Mouse (Mus musculus) cerebellum, adult 9-10 months (tissue): ENCODE data around the gene Slc31a1.
A peak's percentile ranks its signal among the peaks of the same experiment; 100 is the strongest.

ENCODE experiments used
- DNase-seq: peaks from one replicate; pipeline ENCODE4 v3.0.0; 2022

Gene Slc31a1

GRCm38 (mm10) chr4:62360088-62360804 lies at the start of gene Slc31a1, which contains the start of gene Fkbp15:
TSS of gene Slc31a1 (plus strand) at chr4:62360727.
TSS of gene Fkbp15 (minus strand) at chr4:62360548.
- DNase-seq, result peak; percentile 96

GRCm38 (mm10) chr4:62312821-62313220 lies 47.7 kb upstream of the Slc31a1 start:
- DNase-seq, result no peak

DNA sequence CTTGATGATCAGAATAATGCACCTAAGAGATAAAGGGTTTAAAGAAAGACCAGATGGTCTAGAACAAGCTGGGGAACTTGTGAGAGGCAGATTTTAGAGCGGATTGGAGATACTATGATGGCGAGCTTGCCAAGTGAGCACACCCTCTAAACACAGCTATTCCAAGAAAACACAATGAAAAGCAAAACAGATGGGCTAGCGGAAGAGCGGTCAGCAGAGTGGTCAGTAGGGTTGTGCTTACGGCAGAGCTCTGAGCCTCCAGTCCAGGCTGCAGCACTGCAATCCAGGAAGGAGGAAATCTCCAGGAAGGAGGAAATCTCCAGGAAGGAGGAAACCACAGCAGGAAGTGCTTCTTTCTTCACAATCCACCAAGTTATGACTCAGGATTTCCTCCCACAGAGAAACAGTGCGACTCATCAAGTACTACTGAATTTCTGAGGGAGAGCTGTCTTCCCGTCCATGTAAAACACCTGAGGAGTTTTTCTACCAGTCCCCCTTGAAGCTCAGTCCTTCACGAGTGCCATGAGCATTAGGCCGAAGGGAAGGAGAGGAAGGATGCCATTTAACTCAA lies 46.8 kb upstream of the Slc31a1 start:
- no peak for DNase-seq

DNA sequence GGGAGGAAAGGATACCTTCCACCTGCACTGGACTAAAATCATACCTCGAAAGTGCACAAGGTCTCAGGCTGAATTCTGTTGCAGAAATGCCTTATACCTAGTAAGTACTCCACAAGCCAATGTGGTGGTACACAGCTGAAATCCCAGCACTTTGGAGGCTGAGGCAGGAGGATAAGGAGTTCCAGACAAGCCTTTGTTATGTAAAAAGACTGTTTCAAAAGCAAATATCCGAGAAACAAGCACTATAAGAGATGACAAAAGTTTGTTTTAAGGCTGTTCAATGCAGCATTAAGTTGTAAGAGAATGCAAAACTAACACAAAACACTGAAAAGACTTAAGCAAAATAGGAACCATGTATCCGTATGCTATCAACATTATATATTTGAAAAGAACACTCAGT lies 46.0 kb upstream of the Slc31a1 start:
- no peak for DNase-seq

GRCm38 (mm10) chr4:62316456-62316855 lies 44.1 kb upstream of the Slc31a1 start:
- no peak for DNase-seq

- no peak for DNase-seq
These were observed 42.2 kb upstream of the Slc31a1 start for GRCm38 (mm10) chr4:62318294-62318693.

- no peak for DNase-seq
These were observed 37.8 kb upstream of the Slc31a1 start for GRCm38 (mm10) chr4:62322684-62323083.

DNA sequence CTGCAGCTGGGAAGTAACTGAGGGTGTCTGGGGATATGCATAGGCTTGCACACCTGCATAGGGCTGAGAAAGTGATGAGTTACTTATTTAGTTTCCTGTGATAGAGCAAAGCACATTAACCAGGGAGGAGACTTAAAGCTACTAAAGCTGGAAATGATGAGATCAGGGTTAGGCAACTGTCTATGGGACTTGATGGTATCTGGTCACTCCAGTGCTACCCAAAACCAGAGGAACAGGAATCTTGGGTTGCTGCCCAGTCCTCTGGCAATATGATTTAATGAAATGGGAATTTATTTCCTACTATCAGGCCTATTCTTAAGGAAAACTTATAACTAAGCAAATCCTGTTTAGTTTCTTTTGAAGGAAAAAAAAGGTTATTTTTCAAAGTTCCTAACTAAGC lies 34.4 kb upstream of the Slc31a1 start:
- DNase-seq, result no peak

DNA sequence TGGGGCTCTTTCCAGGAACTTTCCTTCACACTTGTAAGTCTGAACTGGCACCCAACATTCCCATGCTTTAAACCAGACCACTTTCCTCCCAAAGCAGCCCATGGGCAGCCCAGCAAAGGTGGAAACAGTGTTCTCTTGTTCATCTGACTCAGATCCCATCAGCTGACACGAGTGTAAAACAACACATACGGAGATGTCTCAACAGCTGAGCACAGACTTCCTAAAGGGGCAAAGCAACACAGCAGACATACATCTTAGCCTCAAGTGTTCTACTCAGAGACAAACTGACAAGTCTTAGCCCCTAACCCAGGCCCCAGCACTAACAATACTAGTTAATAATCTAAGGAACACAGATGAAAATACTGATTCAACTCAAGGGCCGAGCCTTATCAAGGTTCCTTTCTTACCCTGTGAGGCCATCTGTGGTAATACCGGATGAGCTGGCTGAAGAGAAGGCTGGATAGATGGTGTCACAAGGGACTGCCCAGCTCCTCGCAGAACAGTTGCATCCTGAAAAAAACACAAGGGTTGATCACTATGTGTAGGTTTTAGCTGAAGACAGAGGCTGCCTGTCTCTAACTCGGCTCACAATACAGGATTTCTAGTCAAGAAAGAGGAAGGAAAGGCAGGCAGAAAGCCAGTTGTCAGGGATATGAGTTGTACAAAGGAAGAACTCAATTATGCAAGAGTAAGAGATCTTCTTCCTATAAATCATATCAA lies 31.4 kb upstream of the Slc31a1 start:
- DNase-seq, result no peak

GRCm38 (mm10) chr4:62331977-62332376 lies 28.6 kb upstream of the Slc31a1 start:
- no peak for DNase-seq

- no peak for DNase-seq
These were observed 22.0 kb upstream of the Slc31a1 start for GRCm38 (mm10) chr4:62338536-62338935.

DNA sequence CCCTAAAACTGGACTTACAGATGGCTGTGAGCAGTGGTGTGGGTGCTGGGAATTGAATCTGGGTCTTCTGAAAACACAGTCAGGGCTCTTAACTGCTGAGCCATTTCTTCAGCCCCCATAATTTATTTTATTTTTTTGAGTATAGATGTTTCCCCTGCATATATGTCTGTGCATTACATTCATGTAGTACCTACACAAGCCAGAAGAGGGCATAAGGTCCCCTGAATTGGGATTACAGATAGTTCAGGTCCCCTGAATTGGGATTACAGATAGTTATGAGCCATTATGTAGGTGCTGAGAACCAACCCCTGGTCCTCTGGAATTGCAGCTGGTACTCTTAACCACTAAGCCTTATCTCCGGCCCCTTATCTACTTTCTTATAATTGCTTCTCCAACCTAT lies 16.5 kb upstream of the Slc31a1 start:
- peak; percentile 33 for DNase-seq

- DNase-seq, result no peak
These were observed 14.7 kb upstream of the Slc31a1 start for GRCm38 (mm10) chr4:62345827-62346226.

- DNase-seq, result no peak
These were observed 12.8 kb upstream of the Slc31a1 start for GRCm38 (mm10) chr4:62347605-62348328.

DNA sequence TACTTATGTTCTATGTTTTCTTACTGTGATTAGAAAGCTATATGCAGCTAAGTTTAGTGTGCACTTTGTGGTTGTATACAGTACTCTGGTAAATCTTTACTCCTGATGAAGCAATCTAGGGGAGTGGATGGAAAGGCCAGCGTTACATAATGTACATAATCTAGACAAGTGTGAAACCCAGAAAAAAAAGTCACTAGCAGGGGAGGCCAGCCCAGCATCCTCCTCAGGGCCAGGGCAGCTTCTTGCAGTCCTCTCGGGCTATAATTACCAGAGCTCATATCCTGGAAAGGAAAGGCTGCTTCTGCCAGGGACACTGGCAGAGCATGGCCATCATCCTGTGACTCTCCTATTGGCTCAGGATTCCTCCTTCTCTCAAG lies 12.2 kb upstream of the Slc31a1 start:
- no peak for DNase-seq

DNA sequence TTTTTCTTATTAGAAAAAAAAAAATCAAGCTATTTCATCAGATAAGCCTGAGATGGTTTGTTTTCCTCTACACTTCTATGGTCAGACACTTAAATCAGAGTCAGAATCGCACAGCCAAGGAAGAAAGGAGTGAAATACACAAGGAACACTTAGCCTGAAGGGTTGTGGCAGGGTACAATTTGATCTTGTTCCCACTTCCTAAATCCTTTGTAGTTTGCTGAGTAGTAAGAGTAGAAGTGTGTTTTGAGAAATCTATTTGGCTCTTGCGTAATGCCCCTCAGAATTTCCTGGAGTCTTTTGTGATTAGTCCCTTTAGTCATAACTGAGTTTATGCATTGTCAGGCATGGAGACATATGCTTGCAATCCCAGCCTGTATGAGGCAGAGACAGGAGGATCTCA lies 11.2 kb upstream of the Slc31a1 start:
- DNase-seq, result no peak

GRCm38 (mm10) chr4:62357631-62358148 lies 2.8 kb upstream of the Slc31a1 start:
- no peak for DNase-seq

DNA sequence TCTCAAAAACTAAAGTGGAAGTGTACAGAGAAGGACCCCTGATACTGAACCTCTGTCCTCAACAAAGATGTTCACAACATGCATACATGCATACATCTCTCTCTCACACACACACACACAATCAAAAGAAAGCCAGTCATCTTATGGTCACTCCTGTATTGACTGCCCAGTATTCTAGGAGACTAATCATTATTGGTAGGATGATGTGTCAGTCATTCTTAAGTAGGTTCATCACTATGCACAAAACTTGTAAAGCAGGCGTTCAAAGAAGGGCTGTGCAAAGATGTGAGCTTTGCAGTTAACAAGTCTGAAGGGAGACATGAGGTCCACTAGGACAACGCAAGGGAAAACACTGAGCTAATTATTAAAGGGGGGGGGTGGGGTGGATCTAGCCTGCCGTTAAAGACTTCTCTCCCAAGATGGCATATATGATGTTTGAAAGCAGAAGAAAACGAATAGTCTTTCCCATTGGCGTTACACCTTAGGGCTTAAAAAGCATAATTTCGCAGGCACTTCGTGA lies 1.2 kb upstream of the Slc31a1 start:
- peak; percentile 13 for DNase-seq

DNA sequence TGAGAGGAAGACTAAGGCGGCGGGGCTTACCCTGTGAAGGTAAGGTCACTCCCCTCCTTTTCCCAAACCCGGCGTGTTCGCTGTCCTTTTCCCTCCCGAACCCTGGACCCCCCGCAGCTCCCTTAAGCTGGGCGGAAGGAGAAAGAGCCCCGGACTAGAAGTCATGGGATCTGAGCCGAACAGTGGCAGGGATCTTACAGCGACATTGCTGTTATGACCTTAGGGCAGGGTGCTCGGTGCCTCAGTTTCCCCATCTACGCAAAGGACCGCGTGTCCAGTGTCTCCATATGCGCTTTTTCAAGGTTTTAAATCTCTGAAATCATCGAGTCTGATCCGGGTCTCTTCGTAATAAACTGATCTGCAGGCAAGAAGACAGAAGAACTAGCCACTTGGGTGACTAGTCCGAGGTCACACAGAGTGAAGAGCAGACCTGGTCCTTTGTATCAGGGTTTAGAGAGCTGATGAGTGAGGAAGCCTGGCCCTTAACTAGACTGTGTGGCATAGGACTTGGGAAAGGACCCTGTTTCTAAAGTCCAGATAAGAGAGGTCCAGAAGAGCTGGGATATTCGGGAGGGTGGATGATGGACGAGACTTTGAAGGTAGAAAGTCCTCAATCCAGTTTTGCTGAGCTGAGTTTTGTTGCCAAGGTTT lies 403 bp downstream of the Slc31a1 start:
- no peak for DNase-seq

- peak; percentile 13 for DNase-seq
These were observed 1.0 kb downstream of the Slc31a1 start for GRCm38 (mm10) chr4:62361571-62361970.

- peak; percentile 12 for DNase-seq
These were observed 1.5 kb downstream of the Slc31a1 start for GRCm38 (mm10) chr4:62361997-62362396.

DNA sequence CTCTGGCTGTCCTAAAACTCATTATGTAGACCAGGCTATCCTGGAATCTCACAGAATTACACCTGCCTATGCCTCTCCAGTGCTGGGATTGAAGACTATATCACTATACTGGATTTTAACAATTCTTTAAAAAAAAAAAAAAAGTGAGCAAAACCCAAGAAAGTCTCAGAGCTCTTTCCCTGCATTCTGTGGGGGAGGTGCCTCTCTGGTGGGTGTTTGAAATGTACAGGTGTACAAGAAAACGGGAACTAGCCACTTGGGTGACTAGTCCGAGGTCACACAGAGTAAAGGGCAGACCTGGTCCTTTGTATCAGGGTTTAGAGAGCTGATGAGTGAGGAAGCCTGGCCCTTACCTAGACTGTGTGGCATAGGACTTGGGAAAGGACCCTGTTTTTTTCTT lies 1.9 kb downstream of the Slc31a1 start:
- peak; percentile 12 for DNase-seq
